Mouse (Mus musculus) ES-Bruce4 (cell line): ENCODE data around the gene Gm11020.

Source experiments
- CTCF ChIP-seq: IDR thresholded peaks from one replicate; pipeline ENCODE4 v1.8.1; 2011; ENCODE audit warnings: low read depth, low read length
- POLR2A ChIP-seq: IDR thresholded peaks from one replicate; pipeline ENCODE4 v1.8.1; 2011; ENCODE audit warnings: low read length; ENCODE audit not compliant: insufficient read depth

- TF ChIP-seq CTCF (no peak), POLR2A (no peak)
These were observed 27.6 kb downstream of the Gm11020 start for GRCm38 (mm10) chr8:104348971-104349370.
